Mouse (Mus musculus) heart, postnatal 10 days (tissue): ENCODE results near the gene Frrs1. TPM values are rescaled to one million over a fixed set of nuclear protein-coding genes. Genes with fewer than 3 reads are reported as not detected.

Source experiments
- DNase-seq, 2 experiments: peaks; one replicate each; pipeline ENCODE4 v3.0.0; 2021
- intact Hi-C: fragments of 180-260 bp; cut with DNase I; formaldehyde crosslinking; loops from one replicate; pipeline ENCODE4 v1.15.1; 2025
- total RNA-seq, 2 experiments: library from RNA; stranded (reverse); gene quantifications; 2 replicates each; pipeline ENCODE4 v1.2.3; 2021

The Frrs1 gene
- total RNA-seq, 2 experiments from 2014 or later = 6.6 to 7.7 TPM

GRCm38 (mm10) chr3:116952242-116952899, 93.1 kb downstream of the Frrs1 start:
- DNase-seq = no peak
- intact Hi-C loops = loop anchor here (2.0 to 5.0 kb wide), 2 partner anchors 14 to 45 kb away; no protein-coding TSS in a partner anchor

- no peak for DNase-seq
- intact Hi-C loops = loop anchor here (2.0 to 5.0 kb wide), 2 partner anchors 13 to 46 kb away; no protein-coding TSS in a partner anchor
Observed at GRCm38 (mm10) chr3:116953366-116953765, 94.1 kb downstream of the Frrs1 start.

DNA sequence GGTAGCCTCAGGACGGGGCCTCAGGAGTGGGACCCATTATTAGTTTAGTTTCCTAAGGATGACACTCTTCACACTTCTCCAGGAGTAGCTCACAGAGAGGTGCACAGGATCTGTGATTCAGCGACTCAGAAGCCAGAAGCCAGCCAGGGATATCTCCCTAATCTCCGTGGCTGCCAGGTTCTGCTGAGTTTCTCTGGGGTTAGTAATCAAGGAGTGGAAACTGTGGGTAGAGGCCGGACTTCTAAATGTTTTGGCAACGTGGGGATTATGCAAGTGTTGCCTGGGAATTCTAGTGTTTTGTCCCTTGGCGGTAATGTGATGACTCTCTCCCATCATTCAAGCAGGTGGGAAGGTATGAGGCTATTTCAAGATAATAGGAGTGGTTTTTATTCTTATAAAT, 95.8 kb downstream of the Frrs1 start:
- no peak for DNase-seq
- intact Hi-C loops = no loop called here

Other genes starting within 250 kb of the Frrs1 start
- gene Trmt13, start 244.9 kb upstream of the Frrs1 start, total RNA-seq = 1 to 10 TPM; 7.0 to 9.3 TPM
- gene Mfsd14a, start 196.8 kb upstream of the Frrs1 start, total RNA-seq = 10 to 100 TPM; 30.1 to 30.8 TPM
- 1 to 10 TPM in 1 of 2 experiments, not detected in 1; 1.6 TPM for gene Gm43191, start 178.2 kb upstream of the Frrs1 start, total RNA-seq
- gene Slc35a3, start 146.6 kb upstream of the Frrs1 start, total RNA-seq = 10 to 100 TPM; 19.3 to 21.9 TPM
- 100 to 1,000 TPM; 144 to 148 TPM for gene Agl, start 51.3 kb upstream of the Frrs1 start, total RNA-seq
- under 1 TPM; 0.31 to 0.37 TPM for gene 4930455H04Rik, start 108.8 kb downstream of the Frrs1 start, total RNA-seq
- gene Palmd, start 109.5 kb downstream of the Frrs1 start, total RNA-seq = 10 to 100 TPM; 79.1 to 89.5 TPM